Mouse (Mus musculus): ENCODE data around the gene Maml3. TPM values are rescaled to one million over a fixed set of nuclear protein-coding genes. Genes with fewer than 3 reads are reported as not detected.

The Maml3 gene
- polyA plus RNA-seq, 1 experiment from 2014 or later, result 5.4 TPM

DNA sequence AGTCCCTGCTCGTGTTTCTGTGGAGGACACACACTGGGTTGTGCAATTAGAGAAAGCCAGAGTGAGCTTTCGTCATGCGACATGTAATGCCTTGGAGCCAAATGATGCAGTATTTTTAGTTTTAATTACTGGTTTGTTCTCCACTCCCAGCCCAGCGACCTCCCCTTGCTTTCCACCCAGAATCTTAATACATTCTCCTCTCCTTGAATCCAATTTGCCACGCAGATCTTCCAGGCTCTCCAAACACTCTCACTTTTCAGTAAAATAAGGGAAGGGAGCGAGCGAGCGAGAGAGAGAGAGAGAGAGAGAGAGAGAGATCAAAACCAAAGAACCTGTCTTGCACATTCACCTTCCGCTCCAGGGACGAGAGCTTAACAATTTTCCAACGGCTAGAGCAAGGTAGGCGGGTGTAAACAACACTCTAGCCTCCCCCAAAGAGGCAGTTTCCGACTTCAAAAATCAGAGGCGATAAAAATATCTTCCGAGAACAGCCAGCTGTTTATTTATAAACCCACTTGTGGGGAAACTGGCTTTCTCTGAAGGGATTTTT lies 404.1 kb downstream of the Maml3 start:
- H3K4me3 ChIP-seq (replicated peaks), result peak overlapping the region; percentile 34
- no peak overlapping the region; the same call in 1 of the 2 replicates for H3K9ac ChIP-seq (replicated peaks)
- 0 out of 2 replicates have a peak overlapping the region, but pooled peaks have one; percentile 86 for H3K27ac ChIP-seq

GRCm38 (mm10) chr3:51700123-51700522 lies 404.8 kb downstream of the Maml3 start:
- Histone ChIP-seq H3K36me3 (peaks cover 9% of the 10 kb centered on the region; the same call in 1 of the 2 replicates), H3K27ac (0 out of 2 replicates have a peak overlapping the region, but pooled peaks have one; percentile 86), H3K4me1 (replicated peaks) (peaks cover 49% of the 10 kb centered on the region), H3K4me3 (replicated peaks) (no peak overlapping the region), H3K9me3 (no peaks in the 10 kb centered on the region), H3K4me2 (peak overlapping the region; percentile 65), H3K9ac (replicated peaks) (no peak overlapping the region), H3K27me3 (peaks cover 4% of the 10 kb centered on the region)
- no peak for ATAC-seq (ENCODE audit: insufficient number of reproducible peaks, insufficient read depth, low FRiP score, low TSS enrichment, low read depth)
- 8% methylated on average over 4 of the region's 4 CpGs for WGBS

More for the DNA sequence above, 404.1 kb downstream of the Maml3 start:
- H3K4me1 ChIP-seq (replicated peaks), result peaks cover 50% of the 10 kb centered on the region
- peaks cover 4% of the 10 kb centered on the region for H3K27me3 ChIP-seq
- no peak for ATAC-seq (ENCODE audit: insufficient number of reproducible peaks, insufficient read depth, low FRiP score, low TSS enrichment, low read depth)
- H3K4me2 ChIP-seq, result peak overlapping the region; percentile 65
- peaks cover 9% of the 10 kb centered on the region; the same call in 1 of the 2 replicates for H3K36me3 ChIP-seq
- H3K9me3 ChIP-seq, result no peaks in the 10 kb centered on the region
- WGBS, result 13% methylated on average over 15 of the region's 15 CpGs

DNA sequence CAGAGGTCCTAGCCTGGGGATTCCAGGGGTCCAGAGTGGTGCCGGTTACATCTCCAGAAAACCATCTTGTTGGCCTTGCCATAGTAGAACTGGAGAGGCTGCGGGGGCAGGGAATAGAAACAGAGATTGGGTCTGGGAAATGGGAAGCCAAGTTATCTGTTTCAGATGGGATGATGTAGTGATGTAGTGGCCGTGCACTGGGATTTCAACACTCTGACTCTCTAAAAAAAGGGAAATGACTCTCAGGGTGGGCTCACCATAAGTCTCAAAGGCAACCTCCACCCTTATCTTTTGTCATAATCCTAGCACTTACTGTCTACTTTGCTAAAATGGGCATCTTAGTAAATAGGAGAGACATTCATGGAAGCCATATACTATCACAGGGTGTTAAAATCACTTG lies 406.9 kb downstream of the Maml3 start:
- no peak overlapping the region for H3K4me3 ChIP-seq (replicated peaks)
- H3K36me3 ChIP-seq, result peaks cover 13% of the 10 kb centered on the region; the same call in 1 of the 2 replicates
- peaks cover 4% of the 10 kb centered on the region for H3K27me3 ChIP-seq
- H3K27ac ChIP-seq, result no peak overlapping the region
- H3K9me3 ChIP-seq, result no peaks in the 10 kb centered on the region
- ATAC-seq (ENCODE audit: insufficient number of reproducible peaks, insufficient read depth, low FRiP score, low TSS enrichment, low read depth), result no peak
- WGBS, result 87% methylated on average over 3 of the region's 3 CpGs
- no peak overlapping the region for H3K4me2 ChIP-seq
- H3K9ac ChIP-seq (replicated peaks), result no peak overlapping the region
- peaks cover 42% of the 10 kb centered on the region for H3K4me1 ChIP-seq (replicated peaks)

DNA sequence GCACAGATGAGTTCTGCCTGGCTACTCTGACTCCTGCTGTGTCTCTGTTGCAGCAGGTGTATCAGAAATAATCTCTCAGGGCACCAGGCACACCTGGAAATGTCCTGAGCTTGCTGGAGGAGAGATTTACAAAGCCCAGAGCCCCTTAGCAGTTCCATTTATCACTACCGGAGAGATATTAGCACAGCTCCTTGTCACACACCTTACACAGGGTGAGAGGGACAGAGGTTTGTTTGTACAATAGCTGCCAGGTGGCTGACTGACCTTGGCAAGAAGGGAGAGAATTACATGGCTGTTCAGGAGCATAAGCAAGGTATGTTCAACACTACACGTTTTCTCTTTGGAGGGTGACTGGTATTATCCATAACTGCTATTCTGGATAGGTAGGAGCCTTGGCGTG lies 409.2 kb downstream of the Maml3 start:
- WGBS, result 90% methylated on average over 3 of the region's 3 CpGs
- ATAC-seq (ENCODE audit: insufficient number of reproducible peaks, insufficient read depth, low FRiP score, low TSS enrichment, low read depth), result no peak

GRCm38 (mm10) chr3:51694576-51694975 lies 410.3 kb downstream of the Maml3 start:
- Histone ChIP-seq H3K4me1 (replicated peaks) (peaks cover 10% of the 10 kb centered on the region), H3K9ac (replicated peaks) (no peak overlapping the region), H3K27ac (no peak overlapping the region), H3K9me3 (peaks cover 3% of the 10 kb centered on the region; the same call in 1 of the 2 replicates), H3K27me3 (peaks cover 2% of the 10 kb centered on the region; the same call in 1 of the 2 replicates), H3K4me2 (no peak overlapping the region), H3K36me3 (peaks cover 39% of the 10 kb centered on the region), H3K4me3 (replicated peaks) (no peak overlapping the region)
- 91% methylated on average over 14 of the region's 14 CpGs for WGBS
- no peak for ATAC-seq (ENCODE audit: insufficient number of reproducible peaks, insufficient read depth, low FRiP score, low TSS enrichment, low read depth)

More for the DNA sequence above, 409.2 kb downstream of the Maml3 start:
- no peak overlapping the region for H3K4me2 ChIP-seq
- no peak overlapping the region for H3K9ac ChIP-seq (replicated peaks)
- H3K9me3 ChIP-seq, result peaks cover 3% of the 10 kb centered on the region; the same call in 1 of the 2 replicates
- H3K36me3 ChIP-seq, result peaks cover 28% of the 10 kb centered on the region; the same call in 1 of the 2 replicates
- H3K4me1 ChIP-seq (replicated peaks), result peaks cover 21% of the 10 kb centered on the region
- no peak overlapping the region for H3K27ac ChIP-seq
- H3K27me3 ChIP-seq, result peaks cover 4% of the 10 kb centered on the region
- no peak overlapping the region for H3K4me3 ChIP-seq (replicated peaks)

- H3K27me3 ChIP-seq, result no peaks in the 10 kb centered on the region; the same call in 1 of the 2 replicates
- H3K36me3 ChIP-seq, result peaks cover 51% of the 10 kb centered on the region
- peaks cover 3% of the 10 kb centered on the region; the same call in 1 of the 2 replicates for H3K9me3 ChIP-seq
- H3K9ac ChIP-seq (replicated peaks), result no peak overlapping the region
- no peak overlapping the region for H3K4me2 ChIP-seq
- no peak overlapping the region for H3K27ac ChIP-seq
- WGBS, result 81% methylated on average over 10 of the region's 10 CpGs
- H3K4me3 ChIP-seq (replicated peaks), result no peak overlapping the region
- ATAC-seq (ENCODE audit: insufficient number of reproducible peaks, insufficient read depth, low FRiP score, low TSS enrichment, low read depth), result no peak
- H3K4me1 ChIP-seq (replicated peaks), result no peaks in the 10 kb centered on the region
Measured at GRCm38 (mm10) chr3:51693196-51693595, 411.7 kb downstream of the Maml3 start.

DNA sequence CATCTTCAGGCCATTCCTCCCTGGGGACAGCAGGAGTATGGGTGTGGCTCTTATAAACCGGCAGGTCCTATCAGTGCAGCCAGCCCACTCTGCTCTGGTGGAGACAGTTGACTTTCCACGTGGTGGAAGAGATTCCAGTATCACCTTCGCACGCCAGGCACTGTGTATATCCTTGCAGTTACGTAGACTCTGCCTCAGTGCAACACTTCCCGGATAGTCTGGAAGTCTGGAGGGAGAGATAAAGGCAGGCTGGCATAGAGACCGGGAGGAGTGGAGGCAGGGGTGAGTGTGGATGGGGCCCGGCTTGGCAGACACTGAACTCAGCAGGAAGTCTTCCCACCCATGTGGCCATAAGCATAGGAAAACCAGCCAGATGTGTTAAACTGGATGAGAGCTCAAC lies 416.2 kb downstream of the Maml3 start:
- no peak for ATAC-seq (ENCODE audit: insufficient number of reproducible peaks, insufficient read depth, low FRiP score, low TSS enrichment, low read depth)
- 90% methylated on average over 8 of the region's 8 CpGs for WGBS
- Histone ChIP-seq H3K27me3 (no peaks in the 10 kb centered on the region), H3K4me1 (replicated peaks) (no peaks in the 10 kb centered on the region), H3K27ac (no peak overlapping the region), H3K4me3 (replicated peaks) (no peak overlapping the region), H3K9ac (replicated peaks) (no peak overlapping the region), H3K9me3 (peaks cover 3% of the 10 kb centered on the region; the same call in 1 of the 2 replicates), H3K36me3 (peaks cover 41% of the 10 kb centered on the region), H3K4me2 (no peak overlapping the region)

GRCm38 (mm10) chr3:51686791-51687190 lies 418.1 kb downstream of the Maml3 start:
- Histone ChIP-seq H3K4me1 (replicated peaks) (no peaks in the 10 kb centered on the region), H3K4me3 (replicated peaks) (no peak overlapping the region), H3K27me3 (no peaks in the 10 kb centered on the region), H3K9ac (replicated peaks) (no peak overlapping the region), H3K27ac (no peak overlapping the region), H3K9me3 (no peaks in the 10 kb centered on the region), H3K4me2 (no peak overlapping the region), H3K36me3 (peaks cover 36% of the 10 kb centered on the region)
- WGBS, result 84% methylated on average over 6 of the region's 6 CpGs
- no peak for ATAC-seq (ENCODE audit: insufficient number of reproducible peaks, insufficient read depth, low FRiP score, low TSS enrichment, low read depth)

DNA sequence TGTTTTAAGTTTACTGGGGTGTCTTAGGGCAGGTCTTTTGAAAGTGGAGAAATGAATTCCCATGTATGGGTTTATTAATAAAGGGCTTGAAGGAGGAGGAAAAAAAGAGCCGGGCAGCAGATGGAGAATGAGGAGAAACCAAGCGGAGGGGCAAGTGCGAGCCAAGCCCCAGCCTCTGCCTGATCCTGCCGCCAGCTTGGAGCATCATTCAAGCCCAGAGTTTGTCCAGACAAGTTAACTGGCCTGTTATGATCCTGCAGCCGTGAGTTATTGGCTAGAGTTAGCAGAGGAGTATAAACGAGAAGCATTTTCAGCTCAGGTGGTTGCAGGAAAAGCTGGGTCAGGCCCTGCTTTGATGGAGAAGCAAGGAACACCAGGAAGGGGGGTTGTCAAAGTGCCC lies 418.6 kb downstream of the Maml3 start:
- WGBS, result 72% methylated on average over 6 of the region's 6 CpGs
- no peaks in the 10 kb centered on the region for H3K27me3 ChIP-seq
- no peak for ATAC-seq (ENCODE audit: insufficient number of reproducible peaks, insufficient read depth, low FRiP score, low TSS enrichment, low read depth)
- H3K9me3 ChIP-seq, result no peaks in the 10 kb centered on the region
- H3K36me3 ChIP-seq, result peaks cover 31% of the 10 kb centered on the region
- H3K4me2 ChIP-seq, result no peak overlapping the region
- H3K4me3 ChIP-seq (replicated peaks), result no peak overlapping the region
- no peak overlapping the region for H3K9ac ChIP-seq (replicated peaks)
- H3K27ac ChIP-seq, result no peak overlapping the region
- no peaks in the 10 kb centered on the region for H3K4me1 ChIP-seq (replicated peaks)

- Histone ChIP-seq H3K4me3 (replicated peaks) (no peak overlapping the region), H3K36me3 (peaks cover 25% of the 10 kb centered on the region), H3K9me3 (no peaks in the 10 kb centered on the region), H3K4me2 (no peak overlapping the region), H3K9ac (replicated peaks) (no peak overlapping the region), H3K4me1 (replicated peaks) (no peaks in the 10 kb centered on the region), H3K27me3 (no peaks in the 10 kb centered on the region), H3K27ac (no peak overlapping the region)
- 96% methylated on average over 6 of the region's 6 CpGs for WGBS
- ATAC-seq (ENCODE audit: insufficient number of reproducible peaks, insufficient read depth, low FRiP score, low TSS enrichment, low read depth), result no peak
Measured at GRCm38 (mm10) chr3:51685539-51685938, 419.3 kb downstream of the Maml3 start.

DNA sequence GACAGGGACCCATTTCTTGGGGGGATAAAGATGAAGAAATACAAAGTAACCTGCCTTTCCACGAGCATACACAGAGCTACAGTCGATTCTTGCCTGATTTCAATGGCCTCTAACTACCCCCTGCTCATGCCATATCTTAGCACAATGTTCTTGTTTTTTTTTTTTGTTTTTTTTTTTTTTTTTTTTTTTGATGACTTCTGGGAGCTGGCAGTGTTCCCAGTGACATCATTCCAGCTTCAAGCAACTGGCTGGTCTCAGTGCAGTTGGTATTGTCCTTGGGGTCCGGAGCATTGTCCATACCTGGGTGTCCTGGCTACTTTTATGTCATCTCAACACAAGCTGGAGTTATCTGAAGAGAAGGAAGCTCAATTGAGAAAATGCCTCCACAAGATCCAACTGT lies 429.9 kb downstream of the Maml3 start:
- Histone ChIP-seq H3K9me3 (no peaks in the 10 kb centered on the region), H3K4me3 (replicated peaks) (no peak overlapping the region), H3K4me1 (replicated peaks) (no peaks in the 10 kb centered on the region), H3K27me3 (no peaks in the 10 kb centered on the region), H3K9ac (replicated peaks) (no peak overlapping the region), H3K4me2 (no peak overlapping the region), H3K27ac (no peak overlapping the region), H3K36me3 (no peaks in the 10 kb centered on the region)
- 86% methylated on average over 3 of the region's 3 CpGs for WGBS
- ATAC-seq (ENCODE audit: insufficient number of reproducible peaks, insufficient read depth, low FRiP score, low TSS enrichment, low read depth), result no peak

All from limb, embryonic 12.5 days (tissue).